Mouse (Mus musculus): ENCODE data around the gene Snai3. TPM values are rescaled to one million over a fixed set of nuclear protein-coding genes. Genes with fewer than 3 reads are reported as not detected.

Snai3 gene
- polyA plus RNA-seq, 1 experiment from 2014 or later = not detected

DNA sequence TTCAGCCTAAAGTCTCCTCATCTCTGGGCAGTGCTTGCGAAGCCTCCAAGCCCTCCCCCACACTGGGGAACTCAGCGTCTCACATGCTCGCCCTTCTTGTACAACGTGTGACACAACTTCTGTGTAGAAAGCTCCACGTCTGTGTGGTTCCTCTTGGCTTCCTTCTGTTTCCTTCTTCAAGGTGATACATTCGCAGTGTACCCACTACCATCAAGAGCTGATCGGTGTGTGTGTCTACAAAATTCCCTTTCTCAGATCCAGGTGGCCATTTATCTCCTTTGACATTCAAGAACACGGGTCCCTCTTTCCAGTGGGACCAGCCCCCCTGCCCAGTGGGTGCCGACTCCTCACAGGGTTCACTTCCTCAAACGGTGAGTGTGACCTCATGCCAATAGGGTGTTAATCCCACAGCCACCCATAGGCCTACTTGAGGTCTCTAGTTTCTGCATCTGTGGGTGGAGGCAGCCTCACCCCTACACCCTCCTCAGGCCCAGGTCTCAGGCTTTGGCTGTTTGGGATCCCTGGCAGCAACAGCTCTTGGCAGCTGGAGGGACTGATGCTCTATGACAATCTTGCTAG, 30.4 kb downstream of the Snai3 start:
- Histone ChIP-seq H3K27ac (ENCODE audit: low read length) (no peak overlapping the region), H3K36me3 (ENCODE audit: control insufficient read depth, insufficient read depth, low read length) (peaks cover 14% of the 10 kb centered on the region), H3K27me3 (ENCODE audit: control insufficient read depth, insufficient read depth, low read depth, low read length) (no peaks in the 10 kb centered on the region), H3K9ac (ENCODE audit: low read depth, low read length) (no peak overlapping the region), H3K4me3 (ENCODE audit: low read depth, low read length) (no peak overlapping the region), H3K9me3 (replicated peaks; ENCODE audit: control insufficient read depth, low read length, poor library complexity, severe bottlenecking) (no peaks in the 10 kb centered on the region), H3K4me2 (ENCODE audit: low read length) (no peak overlapping the region), H3K4me1 (ENCODE audit: control insufficient read depth, insufficient read depth, low read length) (peaks cover 5% of the 10 kb centered on the region)
- ATAC-seq = no peak
- 80% methylated on average over 10 of the region's 10 CpGs for whole genome bisulfite sequencing

DNA sequence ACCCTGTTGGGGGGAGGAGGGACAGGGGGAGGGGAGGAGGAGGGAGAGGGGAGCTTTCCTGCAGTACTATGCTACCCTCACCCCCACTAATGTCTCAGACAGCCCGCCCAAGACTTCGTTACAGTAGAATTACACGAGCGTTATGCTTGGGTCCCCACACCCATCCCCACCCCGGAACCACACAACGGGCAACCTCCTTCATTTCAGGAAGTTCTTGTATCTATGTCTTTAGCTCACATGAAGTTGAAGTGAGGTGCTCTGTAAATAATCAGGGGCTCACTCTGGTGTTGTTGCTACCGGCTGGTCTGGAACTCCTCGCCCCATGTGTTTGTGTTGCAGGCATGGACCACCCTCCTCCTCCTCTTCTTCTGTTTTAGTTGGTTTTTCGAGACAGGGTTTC, 32.4 kb downstream of the Snai3 start:
- Histone ChIP-seq H3K27ac (ENCODE audit: low read length) (no peak overlapping the region), H3K9ac (ENCODE audit: low read depth, low read length) (no peak overlapping the region), H3K4me1 (ENCODE audit: control insufficient read depth, insufficient read depth, low read length) (peaks cover 5% of the 10 kb centered on the region), H3K4me3 (ENCODE audit: low read depth, low read length) (no peak overlapping the region), H3K4me2 (ENCODE audit: low read length) (no peak overlapping the region), H3K27me3 (ENCODE audit: control insufficient read depth, insufficient read depth, low read depth, low read length) (no peaks in the 10 kb centered on the region), H3K9me3 (replicated peaks; ENCODE audit: control insufficient read depth, low read length, poor library complexity, severe bottlenecking) (no peaks in the 10 kb centered on the region), H3K36me3 (ENCODE audit: control insufficient read depth, insufficient read depth, low read length) (no peaks in the 10 kb centered on the region)
- ATAC-seq = no peak
- 92% methylated on average over 9 of the region's 9 CpGs for WGBS

DNA sequence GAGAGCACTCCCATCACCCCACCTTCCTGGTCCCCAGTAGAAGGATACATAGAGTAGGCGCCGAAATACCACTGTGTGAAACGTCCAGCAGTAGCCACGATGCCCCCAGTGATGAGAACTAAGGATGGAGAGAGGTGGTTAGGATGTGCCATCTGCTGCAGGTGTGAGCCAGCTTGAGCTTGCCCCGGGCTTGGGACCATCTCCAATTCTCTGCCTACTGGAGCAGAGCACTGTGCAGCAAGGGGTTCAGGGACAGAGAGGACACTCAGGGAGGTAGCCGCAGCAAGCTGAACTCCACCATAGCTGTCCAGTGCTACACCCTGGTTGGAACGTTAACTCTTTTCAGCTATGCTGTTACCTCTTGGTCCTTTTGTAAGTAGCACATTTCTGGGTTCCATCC, 32.9 kb downstream of the Snai3 start:
- no peak overlapping the region for H3K27ac ChIP-seq (ENCODE audit: low read length)
- no peak overlapping the region for H3K4me3 ChIP-seq (ENCODE audit: low read depth, low read length)
- H3K4me2 ChIP-seq (ENCODE audit: low read length) = no peak overlapping the region
- no peaks in the 10 kb centered on the region for H3K27me3 ChIP-seq (ENCODE audit: control insufficient read depth, insufficient read depth, low read depth, low read length)
- no peaks in the 10 kb centered on the region for H3K9me3 ChIP-seq (replicated peaks; ENCODE audit: control insufficient read depth, low read length, poor library complexity, severe bottlenecking)
- no peaks in the 10 kb centered on the region for H3K36me3 ChIP-seq (ENCODE audit: control insufficient read depth, insufficient read depth, low read length)
- 94% methylated on average over 7 of the region's 7 CpGs for WGBS
- ATAC-seq = no peak
- no peak overlapping the region for H3K9ac ChIP-seq (ENCODE audit: low read depth, low read length)
- H3K4me1 ChIP-seq (ENCODE audit: control insufficient read depth, insufficient read depth, low read length) = peaks cover 2% of the 10 kb centered on the region; the same call in 1 of the 2 replicates

DNA sequence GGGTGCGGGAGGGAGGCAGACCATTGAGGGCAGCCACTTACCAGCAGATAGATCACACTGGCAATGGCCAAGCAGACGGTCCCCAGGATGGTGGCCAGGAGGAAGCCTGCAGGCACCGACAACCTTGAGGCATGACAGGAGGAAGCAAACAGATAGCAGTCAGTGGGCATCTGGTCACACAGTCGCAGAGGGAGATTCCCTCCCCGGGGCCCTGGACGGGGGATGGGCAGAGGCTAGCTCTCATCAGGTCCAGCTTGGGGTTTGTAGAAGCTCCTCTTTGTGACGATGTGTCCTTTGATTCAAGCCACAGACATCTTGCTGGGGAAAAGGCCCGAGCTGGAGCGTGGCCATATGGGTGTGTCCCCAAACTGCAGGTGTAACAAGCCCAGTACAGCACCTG, 34.4 kb downstream of the Snai3 start:
- H3K9ac ChIP-seq (ENCODE audit: low read depth, low read length) = no peak overlapping the region
- ATAC-seq = no peak
- H3K4me3 ChIP-seq (ENCODE audit: low read depth, low read length) = no peak overlapping the region
- no peak overlapping the region for H3K27ac ChIP-seq (ENCODE audit: low read length)
- no peaks in the 10 kb centered on the region for H3K36me3 ChIP-seq (ENCODE audit: control insufficient read depth, insufficient read depth, low read length)
- H3K4me1 ChIP-seq (ENCODE audit: control insufficient read depth, insufficient read depth, low read length) = no peaks in the 10 kb centered on the region
- WGBS = 88% methylated on average over 9 of the region's 9 CpGs
- H3K9me3 ChIP-seq (replicated peaks; ENCODE audit: control insufficient read depth, low read length, poor library complexity, severe bottlenecking) = no peaks in the 10 kb centered on the region
- no peaks in the 10 kb centered on the region for H3K27me3 ChIP-seq (ENCODE audit: control insufficient read depth, insufficient read depth, low read depth, low read length)
- H3K4me2 ChIP-seq (ENCODE audit: low read length) = no peak overlapping the region

DNA sequence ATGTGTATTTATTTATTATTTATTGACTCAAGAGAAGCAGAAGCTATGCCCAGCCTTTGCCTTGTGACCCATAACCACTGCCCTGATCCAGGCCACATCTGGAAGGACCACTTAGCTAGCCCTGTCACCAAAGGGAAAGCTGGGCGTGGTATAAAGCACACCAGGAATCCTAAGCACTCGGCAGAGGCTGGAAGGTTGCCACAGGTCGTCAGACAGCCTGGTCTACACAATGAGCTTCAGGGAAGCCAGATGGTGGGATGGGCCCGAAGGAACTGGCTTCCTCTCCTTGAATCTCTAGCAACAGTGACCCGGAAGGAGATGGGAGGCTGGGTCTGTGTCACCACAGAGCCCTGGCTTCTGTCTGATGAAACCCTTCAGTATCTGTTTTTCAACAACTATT, 36.9 kb downstream of the Snai3 start:
- WGBS = 58% methylated on average over 5 of the region's 5 CpGs
- no peaks in the 10 kb centered on the region for H3K4me1 ChIP-seq (ENCODE audit: control insufficient read depth, insufficient read depth, low read length)
- ATAC-seq = no peak

DNA sequence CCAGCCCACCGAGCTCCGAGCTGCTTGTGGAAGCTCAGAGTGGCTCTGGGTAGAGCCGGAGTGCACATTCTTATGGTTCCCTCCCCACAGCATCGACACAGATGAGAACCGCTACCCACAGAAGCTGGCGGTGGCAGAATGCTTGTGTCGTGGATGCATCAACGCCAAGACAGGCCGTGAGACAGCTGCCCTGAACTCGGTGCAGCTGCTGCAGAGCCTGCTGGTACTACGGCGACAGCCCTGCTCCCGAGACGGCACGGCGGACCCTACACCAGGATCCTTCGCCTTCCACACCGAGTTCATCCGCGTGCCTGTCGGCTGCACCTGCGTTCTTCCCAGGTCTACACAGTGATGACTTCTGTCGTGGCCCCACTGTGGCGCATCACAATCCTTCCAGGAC, 37.3 kb downstream of the Snai3 start:
- WGBS = 87% methylated on average over 24 of the region's 24 CpGs
- no peaks in the 10 kb centered on the region for H3K27me3 ChIP-seq (ENCODE audit: control insufficient read depth, insufficient read depth, low read depth, low read length)

More for the DNA sequence above, 36.9 kb downstream of the Snai3 start:
- Histone ChIP-seq H3K36me3 (ENCODE audit: control insufficient read depth, insufficient read depth, low read length) (no peaks in the 10 kb centered on the region), H3K27ac (ENCODE audit: low read length) (no peak overlapping the region), H3K27me3 (ENCODE audit: control insufficient read depth, insufficient read depth, low read depth, low read length) (no peaks in the 10 kb centered on the region), H3K9ac (ENCODE audit: low read depth, low read length) (no peak overlapping the region), H3K4me2 (ENCODE audit: low read length) (no peak overlapping the region), H3K9me3 (replicated peaks; ENCODE audit: control insufficient read depth, low read length, poor library complexity, severe bottlenecking) (no peaks in the 10 kb centered on the region), H3K4me3 (ENCODE audit: low read depth, low read length) (no peak overlapping the region)

DNA sequence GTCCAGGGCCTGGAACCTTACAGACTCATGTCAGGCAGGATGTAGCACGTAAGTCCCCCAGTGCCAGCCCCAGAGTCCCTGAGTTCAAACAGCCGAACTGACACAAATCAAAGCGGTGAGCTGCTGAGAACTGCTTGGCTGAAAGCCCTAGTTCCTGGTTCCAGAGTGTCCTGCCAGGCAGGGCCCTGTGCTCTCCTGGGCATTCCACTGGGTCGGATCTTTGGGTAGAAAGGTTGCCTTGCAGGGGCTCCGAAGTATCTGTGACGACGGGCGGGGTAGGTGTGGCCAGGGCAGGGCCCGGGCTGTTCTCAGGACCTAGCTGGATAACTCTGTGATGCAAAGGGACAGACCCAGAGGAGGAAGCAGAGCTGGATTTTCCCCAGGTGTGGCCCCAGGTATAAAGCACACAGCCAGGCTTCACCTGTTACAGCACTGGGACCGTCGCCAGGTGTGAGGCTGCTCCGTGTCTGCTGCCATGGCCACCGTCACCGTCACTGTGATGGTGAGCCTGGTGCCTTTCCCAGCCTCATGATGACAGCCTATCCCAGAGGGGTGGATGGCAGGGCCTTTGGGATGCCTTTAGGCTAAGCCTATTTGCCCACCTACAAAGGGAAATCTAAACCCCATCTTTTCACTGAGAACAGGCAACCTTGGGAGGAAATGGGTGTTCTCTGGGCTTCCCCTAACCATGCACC, 39.0 kb downstream of the Snai3 start, which contains the start of gene Il17c:
Gene Il17c, plus strand, starts transcription at position 645 of the 695 bp plus-strand sequence.
- Histone ChIP-seq H3K4me1 (ENCODE audit: control insufficient read depth, insufficient read depth, low read length) (no peaks in the 10 kb centered on the region), H3K4me2 (ENCODE audit: low read length) (no peak within 1 kb of the TSS), H3K9ac (ENCODE audit: low read depth, low read length) (no peak within 1 kb of the TSS), H3K4me3 (ENCODE audit: low read depth, low read length) (no peak within 1 kb of the TSS), H3K27me3 (ENCODE audit: control insufficient read depth, insufficient read depth, low read depth, low read length) (no peaks in the 10 kb centered on the region), H3K27ac (ENCODE audit: low read length) (no peak within 1 kb of the TSS), H3K36me3 (ENCODE audit: control insufficient read depth, insufficient read depth, low read length) (peaks cover 5% of the 10 kb centered on the region), H3K9me3 (replicated peaks; ENCODE audit: control insufficient read depth, low read length, poor library complexity, severe bottlenecking) (no peaks in the 10 kb centered on the region)
- no peak for ATAC-seq
- WGBS = 86% methylated on average over 14 of the region's 14 CpGs

More for the DNA sequence above, 37.3 kb downstream of the Snai3 start:
- no peak for ATAC-seq
- H3K27ac ChIP-seq (ENCODE audit: low read length) = no peak overlapping the region
- no peak overlapping the region for H3K9ac ChIP-seq (ENCODE audit: low read depth, low read length)
- H3K4me2 ChIP-seq (ENCODE audit: low read length) = no peak overlapping the region
- no peaks in the 10 kb centered on the region for H3K9me3 ChIP-seq (replicated peaks; ENCODE audit: control insufficient read depth, low read length, poor library complexity, severe bottlenecking)
- no peaks in the 10 kb centered on the region for H3K4me1 ChIP-seq (ENCODE audit: control insufficient read depth, insufficient read depth, low read length)
- H3K36me3 ChIP-seq (ENCODE audit: control insufficient read depth, insufficient read depth, low read length) = no peaks in the 10 kb centered on the region
- no peak overlapping the region for H3K4me3 ChIP-seq (ENCODE audit: low read depth, low read length)

DNA sequence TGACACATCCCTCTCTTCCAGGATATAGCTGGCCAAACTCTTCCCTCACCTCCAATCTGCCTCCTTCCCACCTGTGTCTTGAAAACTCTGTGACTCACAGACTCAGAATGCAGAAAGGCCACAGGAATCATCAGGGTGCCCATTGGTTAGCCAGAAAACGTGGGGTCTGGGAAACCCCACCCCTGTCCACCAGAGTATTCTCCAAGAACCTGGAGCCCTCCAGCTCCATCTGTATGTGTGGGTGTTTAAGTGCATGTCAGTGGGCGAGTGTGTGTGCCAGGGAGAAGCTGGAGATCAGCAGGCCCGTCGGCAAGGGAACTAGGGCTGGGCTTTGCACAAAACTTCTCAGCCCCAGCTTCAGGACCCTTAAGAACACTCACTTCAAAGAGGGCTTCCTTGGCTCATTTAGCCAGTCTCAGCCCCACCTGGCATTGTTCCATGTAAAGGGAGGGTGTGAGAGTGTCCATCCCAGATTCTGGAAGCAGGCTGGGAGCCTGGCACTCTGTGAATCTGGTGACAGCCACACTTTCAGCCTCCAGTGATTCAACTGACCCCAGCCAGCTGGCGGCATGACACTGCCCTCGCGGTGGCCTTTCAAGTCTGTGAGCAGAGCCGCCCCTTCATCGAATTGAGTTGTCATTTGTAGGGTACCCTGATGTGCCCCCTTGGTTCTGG, 40.5 kb downstream of the Snai3 start:
- no peaks in the 10 kb centered on the region for H3K27me3 ChIP-seq (ENCODE audit: control insufficient read depth, insufficient read depth, low read depth, low read length)
- H3K27ac ChIP-seq (ENCODE audit: low read length) = no peak overlapping the region
- no peaks in the 10 kb centered on the region for H3K4me1 ChIP-seq (ENCODE audit: control insufficient read depth, insufficient read depth, low read length)
- H3K9me3 ChIP-seq (replicated peaks; ENCODE audit: control insufficient read depth, low read length, poor library complexity, severe bottlenecking) = no peaks in the 10 kb centered on the region
- H3K4me3 ChIP-seq (ENCODE audit: low read depth, low read length) = no peak overlapping the region
- H3K4me2 ChIP-seq (ENCODE audit: low read length) = no peak overlapping the region
- ATAC-seq = no peak
- H3K9ac ChIP-seq (ENCODE audit: low read depth, low read length) = no peak overlapping the region
- 72% methylated on average over 9 of the region's 9 CpGs for WGBS
- H3K36me3 ChIP-seq (ENCODE audit: control insufficient read depth, insufficient read depth, low read length) = peaks cover 7% of the 10 kb centered on the region

DNA sequence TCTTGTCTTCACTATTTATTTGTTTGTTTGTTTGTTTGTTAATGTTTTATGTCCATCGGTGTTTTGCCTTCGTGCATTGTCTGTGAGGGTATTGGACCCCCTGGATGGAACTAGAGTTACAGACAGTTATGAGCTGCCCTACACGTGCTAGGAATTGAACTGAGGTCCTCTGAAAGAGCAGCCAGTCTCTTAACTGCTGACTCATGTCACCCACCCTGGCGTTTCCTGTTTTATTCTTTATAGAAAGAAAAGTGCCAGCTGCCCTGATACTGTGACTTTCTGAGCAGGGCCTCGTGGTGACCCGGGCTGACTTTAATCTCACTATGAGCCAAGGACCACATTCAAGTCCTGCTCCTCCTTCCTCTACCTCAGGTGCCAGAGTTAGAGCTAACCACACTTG, 45.0 kb downstream of the Snai3 start:
- H3K4me2 ChIP-seq (ENCODE audit: low read length) = no peak overlapping the region
- ATAC-seq = no peak
- no peak overlapping the region for H3K9ac ChIP-seq (ENCODE audit: low read depth, low read length)
- WGBS = 89% methylated on average over 6 of the region's 6 CpGs
- H3K4me1 ChIP-seq (ENCODE audit: control insufficient read depth, insufficient read depth, low read length) = no peaks in the 10 kb centered on the region
- no peak overlapping the region for H3K27ac ChIP-seq (ENCODE audit: low read length)
- H3K9me3 ChIP-seq (replicated peaks; ENCODE audit: control insufficient read depth, low read length, poor library complexity, severe bottlenecking) = no peaks in the 10 kb centered on the region
- H3K4me3 ChIP-seq (ENCODE audit: low read depth, low read length) = no peak overlapping the region
- H3K27me3 ChIP-seq (ENCODE audit: control insufficient read depth, insufficient read depth, low read depth, low read length) = no peaks in the 10 kb centered on the region
- peaks cover 43% of the 10 kb centered on the region for H3K36me3 ChIP-seq (ENCODE audit: control insufficient read depth, insufficient read depth, low read length)
